Comparison of ENCODE assay signal across 9 mouse cellular contexts in the genomic region with DNA sequence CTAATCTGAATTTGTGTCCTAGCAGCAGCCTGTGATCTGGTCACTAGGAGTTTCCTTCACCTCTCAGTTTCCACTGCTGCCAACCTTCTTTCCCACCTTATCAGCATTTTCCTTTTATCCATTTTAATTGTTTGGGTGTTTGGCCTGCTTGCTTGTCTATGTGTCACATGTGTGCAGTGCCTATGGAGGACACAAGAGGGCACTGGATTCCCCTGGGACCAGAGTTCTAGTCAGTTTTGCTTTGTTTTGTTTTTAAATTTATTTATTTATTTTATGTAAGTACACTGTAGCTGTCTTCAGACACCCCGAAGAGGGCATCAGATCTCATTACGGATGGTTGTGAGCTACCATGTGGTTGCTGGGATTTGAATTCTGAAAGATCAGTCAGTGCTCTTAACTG. TPM values are rescaled to one million over a fixed set of nuclear protein-coding genes. Genes with fewer than 3 reads are reported as not detected.
DNase-seq lines count a peak whose midpoint lies in the region; ATAC-seq and TF ChIP-seq lines count a peak whose summit lies in the region.
"Had no signal": no experiment of that assay in that cellular context is flagged by ENCODE, and none has a peak within 500 bp of the region (broad histone marks: within the 10 kb centered on the region; RNA-seq: fewer than 3 reads in every experiment).

No protein-coding gene starts in this region.

- no peak overlapping the region for H3K4me2 ChIP-seq in kidney, postnatal 0 days (ENCODE audit: low read length)
- H3K4me2 ChIP-seq: midbrain, embryonic 12.5 days had no signal

- no peaks in the 10 kb centered on the region for H3K27me3 ChIP-seq in kidney, postnatal 0 days (ENCODE audit: insufficient read depth, low read length)
- H3K27me3 ChIP-seq in Patski = no peaks in the 10 kb centered on the region
- H3K27me3 ChIP-seq: midbrain, embryonic 12.5 days had no signal

- H3K4me3 ChIP-seq in kidney, postnatal 0 days (replicated peaks; ENCODE audit: low read depth, low read length) = no peak overlapping the region
- H3K4me3 ChIP-seq: midbrain, embryonic 12.5 days had no signal

- POLR2A ChIA-PET in Patski (lab: Charles Lee) = no interaction called here

- no peak overlapping the region for H3K27ac ChIP-seq in kidney, postnatal 0 days
- H3K27ac ChIP-seq: midbrain, embryonic 12.5 days had no signal

- H3K9ac ChIP-seq in kidney, postnatal 0 days (ENCODE audit: low read depth, low read length) = no peak overlapping the region
- H3K9ac ChIP-seq: midbrain, embryonic 12.5 days had no signal

- H3K4me1 ChIP-seq in kidney, postnatal 0 days (replicated peaks; ENCODE audit: insufficient read depth, low read length) = no peaks in the 10 kb centered on the region
- H3K4me1 ChIP-seq: midbrain, embryonic 12.5 days had no signal

- in situ Hi-C loops in Patski (cut with MboI; ENCODE audit: low pct_unique_long_range_greater_than_20kb) = no loop called here

- DNase-seq in adrenal gland, postnatal 10 days = peak; percentile 48
- no peak for DNase-seq in adrenal gland, adult 18-20 months (ENCODE audit: low spot score in 2 of 2)
- DNase-seq in kidney, postnatal 0 days (ENCODE audit: low spot score) = peak; percentile 60
- DNase-seq in kidney, adult 18-20 months = no peak
- no peak for DNase-seq in Patski (ENCODE audit: low read depth, low spot score)
- DNase-seq in left cerebral cortex, postnatal 10 days (ENCODE audit: extremely low spot score in 1 of 2, low spot score in 2 of 2) = no peak
- DNase-seq in left cerebral cortex, postnatal 14 days (ENCODE audit: low spot score in 2 of 2) = no peak

- TF ChIP-seq CTCF in kidney, postnatal 0 days (IDR thresholded peaks at IDR 0.05; ENCODE audit: low read depth) = peak; percentile 66
- peak; percentile 84 for TF ChIP-seq CTCF in Patski (IDR thresholded peaks at IDR 0.05)

- no peaks in the 10 kb centered on the region for H3K9me3 ChIP-seq in kidney, postnatal 0 days (replicated peaks; ENCODE audit: low read length)
- H3K9me3 ChIP-seq: midbrain, embryonic 12.5 days had no signal

- CTCF ChIA-PET in Patski (lab: Charles Lee) = interaction anchor here (0.7 to 2.7 kb wide), 5 partner anchors 8 to 87 kb away, joined by 3 to 12 read pairs (median 3); no protein-coding TSS in a partner anchor

- intact Hi-C loops in left cerebral cortex, postnatal 10 days (cut with DNase I) = no loop called here
- intact Hi-C loops in left cerebral cortex, postnatal 14 days (cut with DNase I) = no loop called here

- 80% methylated on average over 2 of the region's 2 CpGs for WGBS in kidney, postnatal 0 days

- ATAC-seq in kidney, postnatal 0 days (replicated peaks; ENCODE audit: low FRiP score, low read depth) = no peak
- ATAC-seq in Patski = no peak
- peak; percentile 80 for ATAC-seq in megakaryocyte progenitor cell, adult 5-6 weeks (replicated peaks; ENCODE audit: poor library complexity)

- peaks cover 30% of the 10 kb centered on the region for H3K36me3 ChIP-seq in kidney, postnatal 0 days (ENCODE audit: insufficient read depth, low read length)

RNA-seq across cellular contexts. Expression of a gene that starts 22.9 kb away (rescaled TPM):
- total RNA-seq in adrenal gland, postnatal 10 days (2021) = 10 to 100 TPM; 24.4 to 25.2 TPM
- 10 to 100 TPM; 18.0 to 23.1 TPM for total RNA-seq in adrenal gland, adult 18-20 months (2021)
- 5.0 and 6.0 TPM in 2 replicates for polyA plus RNA-seq in kidney, postnatal 0 days (2015; fragmentation: Nextera tagmentation; extraction: Ambion mirVana)
- 21.5 TPM for polyA plus RNA-seq in Patski (2021)
- total RNA-seq in megakaryocyte progenitor cell, adult 5-6 weeks (2015) = 14.2 and 15.9 TPM in 2 replicates
- total RNA-seq in megakaryocyte progenitor cell, adult 5-6 weeks (2017) = 4.1 and 4.2 TPM in 2 replicates
- total RNA-seq in left cerebral cortex, postnatal 10 days (2021) = 1 to 10 TPM; 8.4 to 8.5 TPM
- 1 to 10 TPM; 8.8 to 8.9 TPM for total RNA-seq in left cerebral cortex, postnatal 14 days (2021)

RNA-seq across cellular contexts. Expression of a gene that starts 30.7 kb away (rescaled TPM):
- 10 to 100 TPM; 10.1 to 12.6 TPM for total RNA-seq in adrenal gland, postnatal 10 days (2021)
- 10 to 100 TPM; 15.2 to 46.9 TPM for total RNA-seq in adrenal gland, adult 18-20 months (2021)
- polyA plus RNA-seq in kidney, postnatal 0 days (2015; fragmentation: Nextera tagmentation; extraction: Ambion mirVana) = 8.5 and 9.6 TPM in 2 replicates
- not detected for polyA plus RNA-seq in Patski (2021)
- 0.74 and 1.1 TPM in 2 replicates for total RNA-seq in megakaryocyte progenitor cell, adult 5-6 weeks (2015)
- total RNA-seq in megakaryocyte progenitor cell, adult 5-6 weeks (2017) = 1.4 TPM in 1 of 2 replicates, not detected in the other
- total RNA-seq in left cerebral cortex, postnatal 10 days (2021) = 10 to 100 TPM; 11.3 to 11.4 TPM
- 10 to 100 TPM; 11.4 to 11.6 TPM for total RNA-seq in left cerebral cortex, postnatal 14 days (2021)

RNA-seq across cellular contexts. Expression of a gene that starts 56.3 kb away (rescaled TPM):
- total RNA-seq in adrenal gland, postnatal 10 days (2021) = 100 to 1,000 TPM; 304 to 310 TPM
- total RNA-seq in adrenal gland, adult 18-20 months (2021) = 100 to 1,000 TPM; 431 to 540 TPM
- polyA plus RNA-seq in kidney, postnatal 0 days (2015; fragmentation: Nextera tagmentation; extraction: Ambion mirVana) = 302 and 330 TPM in 2 replicates
- polyA plus RNA-seq in Patski (2021) = 801 TPM
- total RNA-seq in megakaryocyte progenitor cell, adult 5-6 weeks (2015) = 500 and 518 TPM in 2 replicates
- 1,173 and 1,480 TPM in 2 replicates for total RNA-seq in megakaryocyte progenitor cell, adult 5-6 weeks (2017)
- 100 to 1,000 TPM; 375 to 412 TPM for total RNA-seq in left cerebral cortex, postnatal 10 days (2021)
- 100 to 1,000 TPM; 404 to 407 TPM for total RNA-seq in left cerebral cortex, postnatal 14 days (2021)

RNA-seq across cellular contexts. Expression of a gene that starts 58.5 kb away (rescaled TPM):
- 100 to 1,000 TPM; 118 to 141 TPM for total RNA-seq in adrenal gland, postnatal 10 days (2021)
- total RNA-seq in adrenal gland, adult 18-20 months (2021) = 100 to 1,000 TPM in 1 of 2 experiments, 10 to 100 TPM in 1; 89.3 to 110 TPM
- polyA plus RNA-seq in kidney, postnatal 0 days (2015; fragmentation: Nextera tagmentation; extraction: Ambion mirVana) = 53.4 and 62.1 TPM in 2 replicates
- 200 TPM for polyA plus RNA-seq in Patski (2021)
- 17.4 and 18.9 TPM in 2 replicates for total RNA-seq in megakaryocyte progenitor cell, adult 5-6 weeks (2015)
- total RNA-seq in megakaryocyte progenitor cell, adult 5-6 weeks (2017) = 10.8 and 16.2 TPM in 2 replicates
- 100 to 1,000 TPM; 144 to 146 TPM for total RNA-seq in left cerebral cortex, postnatal 10 days (2021)
- 100 to 1,000 TPM in 1 of 2 experiments, 10 to 100 TPM in 1; 97.3 to 100 TPM for total RNA-seq in left cerebral cortex, postnatal 14 days (2021)

RNA-seq across cellular contexts. Expression of a gene that starts 58.5 kb away (rescaled TPM):
- total RNA-seq in adrenal gland, postnatal 10 days (2021) = 100 to 1,000 TPM; 321 to 332 TPM
- total RNA-seq in adrenal gland, adult 18-20 months (2021) = 100 to 1,000 TPM; 715 to 956 TPM
- 326 and 333 TPM in 2 replicates for polyA plus RNA-seq in kidney, postnatal 0 days (2015; fragmentation: Nextera tagmentation; extraction: Ambion mirVana)
- polyA plus RNA-seq in Patski (2021) = 530 TPM
- total RNA-seq in megakaryocyte progenitor cell, adult 5-6 weeks (2015) = 42.7 and 49.3 TPM in 2 replicates
- total RNA-seq in megakaryocyte progenitor cell, adult 5-6 weeks (2017) = 207 and 220 TPM in 2 replicates
- total RNA-seq in left cerebral cortex, postnatal 10 days (2021) = 100 to 1,000 TPM; 356 to 381 TPM
- total RNA-seq in left cerebral cortex, postnatal 14 days (2021) = 100 to 1,000 TPM; 394 to 430 TPM

Comparison
In these comparisons a context has a peak if more than half of its experiments do, and no peak if none do; other contexts are left out.
1. DNase-seq: peak in adrenal gland, postnatal 10 days (single experiment) and kidney, postnatal 0 days (single experiment); none in adrenal gland, adult 18-20 months (0 of 2), kidney, adult 18-20 months (single experiment), Patski (single experiment), left cerebral cortex, postnatal 10 days (0 of 2) and left cerebral cortex, postnatal 14 days (0 of 2).
2. RNA of a gene that starts 30.7 kb away (total RNA-seq): 15.2 to 46.9 TPM in adrenal gland, adult 18-20 months, 10.1 to 12.6 TPM in adrenal gland, postnatal 10 days, 11.4 to 11.6 TPM in left cerebral cortex, postnatal 14 days and 11.3 to 11.4 TPM in left cerebral cortex, postnatal 10 days; 0.74 to 1.4 TPM in megakaryocyte progenitor cell, adult 5-6 weeks; every median in the first group is over 4 times any median in the second.